Mouse (Mus musculus): ENCODE data around the gene Gprc5a. TPM values are rescaled to one million over a fixed set of nuclear protein-coding genes. Genes with fewer than 3 reads are reported as not detected.

The Gprc5a gene
- 0.61 and 0.95 TPM in 2 replicates for polyA plus RNA-seq (2014; fragmentation: Nextera tagmentation; extraction: Ambion mirVana)

DNA sequence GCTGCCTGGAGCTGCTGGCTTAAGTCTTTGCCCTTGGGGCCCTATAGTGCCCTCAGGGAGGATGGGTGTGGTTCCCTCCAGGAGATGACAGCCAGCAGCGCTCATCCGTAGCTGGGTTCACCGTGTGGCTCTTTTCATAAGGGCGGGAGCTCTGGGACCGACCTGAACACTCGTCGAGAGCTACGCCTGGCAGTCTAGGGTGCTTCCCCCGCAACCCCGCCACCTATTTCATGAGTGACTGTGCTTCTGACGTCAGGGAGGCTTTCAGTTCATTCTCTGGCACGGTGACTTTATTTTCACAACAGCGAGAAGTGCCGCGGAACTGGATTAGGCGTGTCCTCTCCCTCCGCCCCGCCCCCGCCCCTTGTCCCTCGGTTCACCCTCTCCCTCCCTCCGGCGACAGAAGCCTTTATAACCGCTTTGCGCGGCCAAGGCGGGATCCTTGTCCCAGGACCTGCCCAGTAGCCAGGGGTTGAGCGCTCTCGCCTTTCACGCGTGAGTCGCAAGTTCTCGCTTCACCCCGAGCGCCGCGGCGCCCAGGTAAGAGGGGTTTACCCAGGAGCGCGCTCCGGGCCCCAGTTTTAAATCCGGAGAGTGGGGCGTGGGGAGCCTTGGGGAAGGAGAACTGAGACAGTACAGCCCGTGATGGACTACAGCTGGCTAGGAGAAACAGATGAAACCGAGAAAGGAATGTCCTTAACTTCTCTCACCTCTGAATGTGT lies at the start of gene Gprc5a:
Gene Gprc5a, plus strand, starts transcription at position 416 of the 722 bp plus-strand sequence.
- peaks cover 11% of the 10 kb centered on the region; the same call in 1 of the 2 replicates for H3K27me3 ChIP-seq (replicated peaks; ENCODE audit: control insufficient read depth, insufficient read depth, low read length)
- peak; percentile 61 for ATAC-seq
- H3K4me2 ChIP-seq (ENCODE audit: low read length), result peak within 1 kb of the TSS; percentile 74
- peak; percentile 60 for DNase-seq (ENCODE audit: low spot score)
- no peaks in the 10 kb centered on the region for H3K9me3 ChIP-seq (replicated peaks; ENCODE audit: control insufficient read depth, low read length)
- peak within 1 kb of the TSS; percentile 39 for H3K4me3 ChIP-seq (ENCODE audit: low read depth, low read length)
- no peak within 1 kb of the TSS for H3K27ac ChIP-seq (ENCODE audit: low read depth, low read length)
- no peaks in the 10 kb centered on the region for H3K36me3 ChIP-seq (ENCODE audit: control insufficient read depth, insufficient read depth, low read length)
- under 1% methylated on average over 43 of the region's 44 CpGs for WGBS
- H3K4me1 ChIP-seq (ENCODE audit: control insufficient read depth, insufficient read depth, low read length), result no peaks in the 10 kb centered on the region; the same call in 1 of the 2 replicates
- peak within 1 kb of the TSS; percentile 50 for H3K9ac ChIP-seq (ENCODE audit: low read length)

DNA sequence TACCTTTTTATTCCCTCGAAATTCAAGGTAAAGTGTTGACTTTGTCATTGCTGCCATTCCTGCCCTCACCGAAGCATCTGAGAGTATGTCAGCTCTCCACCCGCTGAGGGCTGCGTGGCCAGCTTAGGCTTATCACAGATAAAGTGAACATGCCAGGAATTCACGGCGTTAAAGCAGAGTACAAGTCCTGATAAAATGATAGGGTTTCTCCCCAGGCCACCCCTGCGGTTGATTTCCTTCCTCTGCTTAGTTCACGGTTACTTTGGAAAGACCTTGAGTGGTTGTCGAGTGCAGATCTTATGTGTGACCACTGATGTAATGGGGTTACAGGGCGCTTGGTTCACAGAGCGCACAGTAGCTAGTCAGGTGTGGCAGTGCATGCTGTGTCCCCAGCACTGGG lies 48.2 kb upstream of the Gprc5a start:
- DNase-seq (ENCODE audit: low spot score), result no peak
- no peak overlapping the region for H3K4me3 ChIP-seq (ENCODE audit: low read depth, low read length)
- no peaks in the 10 kb centered on the region for H3K27me3 ChIP-seq (replicated peaks; ENCODE audit: control insufficient read depth, insufficient read depth, low read length)
- ATAC-seq, result no peak
- H3K9ac ChIP-seq (ENCODE audit: low read length), result no peak overlapping the region
- WGBS, result 96% methylated on average over 11 of the region's 11 CpGs
- peaks cover 87% of the 10 kb centered on the region for H3K36me3 ChIP-seq (ENCODE audit: control insufficient read depth, insufficient read depth, low read length)
- H3K4me1 ChIP-seq (ENCODE audit: control insufficient read depth, insufficient read depth, low read length), result peaks cover 3% of the 10 kb centered on the region
- H3K4me2 ChIP-seq (ENCODE audit: low read length), result no peak overlapping the region
- no peak overlapping the region for H3K27ac ChIP-seq (ENCODE audit: low read depth, low read length)
- no peaks in the 10 kb centered on the region for H3K9me3 ChIP-seq (replicated peaks; ENCODE audit: control insufficient read depth, low read length)

DNA sequence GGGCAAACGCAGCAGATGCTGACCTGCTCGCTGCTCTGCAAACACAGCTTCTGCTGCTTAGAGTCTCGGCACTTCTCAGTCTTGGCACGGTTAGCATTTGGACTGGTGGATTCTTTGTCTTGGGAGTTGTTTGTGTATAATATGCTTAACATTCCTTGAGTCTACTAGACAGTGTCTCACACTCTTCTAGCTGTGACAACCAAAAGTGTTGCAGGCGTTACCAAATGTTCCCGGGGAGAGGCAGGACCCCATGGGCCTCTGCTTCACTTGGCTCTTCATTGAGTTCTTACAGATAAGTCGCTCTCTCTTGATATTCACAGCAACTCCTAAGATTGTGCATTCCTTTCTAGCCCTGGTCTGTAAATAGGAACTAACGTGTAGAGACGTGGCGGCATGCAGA lies 45.9 kb upstream of the Gprc5a start:
- H3K27ac ChIP-seq (ENCODE audit: low read depth, low read length), result no peak overlapping the region
- H3K4me2 ChIP-seq (ENCODE audit: low read length), result no peak overlapping the region

DNA sequence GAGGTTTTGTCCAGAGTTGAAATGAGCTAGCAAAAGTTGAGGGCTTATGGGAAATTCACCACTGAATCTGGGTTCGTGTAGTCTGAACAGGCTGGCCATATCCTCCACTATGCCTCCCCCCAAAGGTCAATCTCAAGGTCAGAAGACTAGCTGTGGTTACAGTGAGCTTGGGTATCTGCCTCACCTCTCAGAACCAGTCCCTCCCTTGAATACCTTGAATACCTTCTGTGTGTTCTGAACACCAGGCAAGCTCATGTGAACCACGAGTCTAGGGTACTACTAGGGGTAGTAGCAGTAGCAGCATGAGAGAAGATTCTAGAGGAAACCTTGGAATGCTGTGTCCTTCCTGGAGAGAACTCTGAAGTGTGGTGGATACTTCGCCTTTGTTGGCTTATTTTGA lies 43.8 kb upstream of the Gprc5a start:
- ATAC-seq, result no peak
- WGBS, result 97% methylated on average over 3 of the region's 3 CpGs
- Histone ChIP-seq H3K27ac (ENCODE audit: low read depth, low read length) (no peak overlapping the region), H3K4me2 (ENCODE audit: low read length) (no peak overlapping the region), H3K9me3 (replicated peaks; ENCODE audit: control insufficient read depth, low read length) (no peaks in the 10 kb centered on the region), H3K4me1 (ENCODE audit: control insufficient read depth, insufficient read depth, low read length) (no peaks in the 10 kb centered on the region), H3K36me3 (ENCODE audit: control insufficient read depth, insufficient read depth, low read length) (peaks cover 80% of the 10 kb centered on the region), H3K9ac (ENCODE audit: low read length) (no peak overlapping the region), H3K4me3 (ENCODE audit: low read depth, low read length) (no peak overlapping the region), H3K27me3 (replicated peaks; ENCODE audit: control insufficient read depth, insufficient read depth, low read length) (no peaks in the 10 kb centered on the region)
- no peak for DNase-seq (ENCODE audit: low spot score)

More for the DNA sequence above, 45.9 kb upstream of the Gprc5a start:
- Histone ChIP-seq H3K36me3 (ENCODE audit: control insufficient read depth, insufficient read depth, low read length) (peaks cover 100% of the 10 kb centered on the region), H3K27me3 (replicated peaks; ENCODE audit: control insufficient read depth, insufficient read depth, low read length) (no peaks in the 10 kb centered on the region), H3K9ac (ENCODE audit: low read length) (no peak overlapping the region), H3K9me3 (replicated peaks; ENCODE audit: control insufficient read depth, low read length) (no peaks in the 10 kb centered on the region), H3K4me3 (ENCODE audit: low read depth, low read length) (no peak overlapping the region), H3K4me1 (ENCODE audit: control insufficient read depth, insufficient read depth, low read length) (no peaks in the 10 kb centered on the region)
- WGBS, result 90% methylated on average over 10 of the region's 10 CpGs
- DNase-seq (ENCODE audit: low spot score) (no peak), ATAC-seq (no peak)

DNA sequence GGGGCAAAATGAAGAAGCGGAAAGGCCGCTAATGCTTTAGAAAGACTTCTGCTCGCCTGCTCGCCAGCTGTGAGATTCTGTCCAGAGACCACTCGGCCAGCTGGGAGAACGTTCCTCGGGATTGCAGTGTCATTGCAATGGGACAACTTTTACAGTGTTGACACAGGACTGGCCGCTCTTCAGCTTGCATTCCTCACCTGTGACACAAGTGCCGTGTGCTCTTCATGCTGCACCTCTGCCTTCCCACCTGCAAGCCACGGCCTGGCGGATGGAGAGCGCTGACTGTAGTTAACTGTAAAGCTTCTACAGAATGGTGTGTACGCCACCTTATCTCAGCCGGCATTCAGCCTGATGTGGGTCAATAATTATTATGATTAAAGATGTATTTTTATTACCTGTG lies 42.1 kb upstream of the Gprc5a start:
- Histone ChIP-seq H3K9me3 (replicated peaks; ENCODE audit: control insufficient read depth, low read length) (no peaks in the 10 kb centered on the region), H3K4me2 (ENCODE audit: low read length) (no peak overlapping the region), H3K36me3 (ENCODE audit: control insufficient read depth, insufficient read depth, low read length) (peaks cover 62% of the 10 kb centered on the region), H3K4me1 (ENCODE audit: control insufficient read depth, insufficient read depth, low read length) (no peaks in the 10 kb centered on the region), H3K9ac (ENCODE audit: low read length) (no peak overlapping the region), H3K4me3 (ENCODE audit: low read depth, low read length) (no peak overlapping the region), H3K27ac (ENCODE audit: low read depth, low read length) (no peak overlapping the region), H3K27me3 (replicated peaks; ENCODE audit: control insufficient read depth, insufficient read depth, low read length) (no peaks in the 10 kb centered on the region)
- ATAC-seq, result no peak
- DNase-seq (ENCODE audit: low spot score), result no peak
- WGBS, result 92% methylated on average over 14 of the region's 14 CpGs

DNA sequence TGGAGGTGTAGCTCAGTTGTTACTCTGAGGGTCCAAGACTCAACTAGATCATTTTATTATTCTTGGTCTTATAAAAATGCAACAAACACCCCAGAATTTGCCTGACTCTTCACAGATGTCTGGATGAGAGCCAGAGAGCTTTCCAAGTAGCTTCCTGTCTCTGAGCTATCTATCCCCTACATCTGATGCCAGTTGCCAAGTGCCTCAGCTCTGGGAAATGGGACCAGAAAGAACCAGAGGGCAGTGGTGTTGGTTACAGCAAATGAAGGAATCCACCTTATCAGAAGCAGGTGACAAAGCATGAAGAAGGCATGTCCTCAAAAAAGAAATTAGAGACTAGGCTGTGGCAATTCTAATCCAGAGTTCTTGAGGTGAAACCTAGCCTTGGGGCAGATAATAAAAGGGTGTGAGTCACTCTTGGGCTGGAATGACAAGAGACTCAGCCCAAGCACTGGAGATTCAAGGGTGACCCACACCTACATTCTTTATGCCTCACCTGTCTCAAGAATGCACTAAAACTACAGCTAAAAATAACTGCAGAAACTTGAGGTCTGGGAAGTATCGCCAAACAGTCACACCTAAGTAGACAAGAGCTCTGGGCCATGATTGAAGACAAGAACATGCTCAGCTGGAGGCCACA lies 40.5 kb upstream of the Gprc5a start:
- H3K4me2 ChIP-seq (ENCODE audit: low read length), result no peak overlapping the region
- no peaks in the 10 kb centered on the region for H3K9me3 ChIP-seq (replicated peaks; ENCODE audit: control insufficient read depth, low read length)
- no peak overlapping the region for H3K27ac ChIP-seq (ENCODE audit: low read depth, low read length)
- no peaks in the 10 kb centered on the region for H3K27me3 ChIP-seq (replicated peaks; ENCODE audit: control insufficient read depth, insufficient read depth, low read length)
- no peak overlapping the region for H3K9ac ChIP-seq (ENCODE audit: low read length)
- no peaks in the 10 kb centered on the region for H3K4me1 ChIP-seq (ENCODE audit: control insufficient read depth, insufficient read depth, low read length)
- ATAC-seq, result no peak
- H3K4me3 ChIP-seq (ENCODE audit: low read depth, low read length), result no peak overlapping the region
- WGBS, result 97% methylated on average over 1 of the region's 1 CpGs
- peaks cover 47% of the 10 kb centered on the region for H3K36me3 ChIP-seq (ENCODE audit: control insufficient read depth, insufficient read depth, low read length)
- peak; percentile 22 for DNase-seq (ENCODE audit: low spot score)

DNA sequence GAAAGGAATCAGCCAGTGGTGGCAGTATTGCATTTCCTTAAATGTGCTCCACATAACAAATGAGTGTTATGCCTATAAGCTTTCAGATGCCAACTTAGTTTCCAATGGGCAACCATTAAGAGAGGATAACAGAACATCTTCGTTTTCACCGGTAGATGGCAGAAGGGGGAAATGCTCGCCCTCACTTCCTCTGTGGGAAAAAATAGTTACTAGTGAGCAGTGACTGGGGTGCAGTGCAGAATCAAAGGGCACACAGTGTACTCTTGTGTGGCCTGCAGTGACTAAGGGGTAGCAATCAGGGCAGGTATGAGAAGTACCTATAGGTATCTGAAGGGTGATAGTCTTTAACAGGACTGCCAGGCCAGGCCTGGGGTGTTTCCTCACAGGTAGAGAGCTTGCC lies 39.2 kb upstream of the Gprc5a start:
- H3K4me3 ChIP-seq (ENCODE audit: low read depth, low read length), result no peak overlapping the region
- H3K27ac ChIP-seq (ENCODE audit: low read depth, low read length), result no peak overlapping the region
- no peaks in the 10 kb centered on the region for H3K27me3 ChIP-seq (replicated peaks; ENCODE audit: control insufficient read depth, insufficient read depth, low read length)
- peak; percentile 29; the same call in 1 of the 2 replicates for ATAC-seq
- WGBS, result 15% methylated on average over 3 of the region's 3 CpGs
- no peaks in the 10 kb centered on the region for H3K9me3 ChIP-seq (replicated peaks; ENCODE audit: control insufficient read depth, low read length)
- DNase-seq (ENCODE audit: low spot score), result peak; percentile 69
- no peaks in the 10 kb centered on the region for H3K4me1 ChIP-seq (ENCODE audit: control insufficient read depth, insufficient read depth, low read length)
- H3K36me3 ChIP-seq (ENCODE audit: control insufficient read depth, insufficient read depth, low read length), result peaks cover 34% of the 10 kb centered on the region
- no peak overlapping the region for H3K4me2 ChIP-seq (ENCODE audit: low read length)
- no peak overlapping the region for H3K9ac ChIP-seq (ENCODE audit: low read length)

DNA sequence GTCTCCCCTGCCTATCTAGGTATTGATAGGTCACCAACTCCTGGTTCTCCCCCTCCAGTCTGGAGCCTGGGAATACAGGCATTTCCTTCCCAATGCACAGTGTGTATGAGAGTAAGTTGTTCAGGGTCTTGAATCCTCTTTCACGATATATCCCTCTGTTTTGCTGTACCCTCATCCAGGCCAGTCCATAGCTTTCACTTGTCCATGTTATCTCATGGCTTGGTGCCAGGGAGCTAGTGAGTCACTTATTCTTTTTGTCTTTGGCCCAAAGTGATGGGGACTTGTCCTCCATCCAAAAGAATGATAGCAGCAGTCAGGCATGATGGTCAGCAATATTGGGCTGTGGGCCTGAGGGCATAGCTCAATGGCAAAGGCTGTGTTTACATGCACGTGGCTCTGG lies 38.7 kb upstream of the Gprc5a start:
- Histone ChIP-seq H3K9me3 (replicated peaks; ENCODE audit: control insufficient read depth, low read length) (no peaks in the 10 kb centered on the region), H3K4me3 (ENCODE audit: low read depth, low read length) (no peak overlapping the region), H3K4me1 (ENCODE audit: control insufficient read depth, insufficient read depth, low read length) (no peaks in the 10 kb centered on the region), H3K9ac (ENCODE audit: low read length) (no peak overlapping the region), H3K27me3 (replicated peaks; ENCODE audit: control insufficient read depth, insufficient read depth, low read length) (no peaks in the 10 kb centered on the region), H3K36me3 (ENCODE audit: control insufficient read depth, insufficient read depth, low read length) (peaks cover 29% of the 10 kb centered on the region), H3K4me2 (ENCODE audit: low read length) (no peak overlapping the region), H3K27ac (ENCODE audit: low read depth, low read length) (no peak overlapping the region)
- DNase-seq (ENCODE audit: low spot score) (no peak), ATAC-seq (no peak)
- WGBS, result 85% methylated on average over 2 of the region's 2 CpGs

DNA sequence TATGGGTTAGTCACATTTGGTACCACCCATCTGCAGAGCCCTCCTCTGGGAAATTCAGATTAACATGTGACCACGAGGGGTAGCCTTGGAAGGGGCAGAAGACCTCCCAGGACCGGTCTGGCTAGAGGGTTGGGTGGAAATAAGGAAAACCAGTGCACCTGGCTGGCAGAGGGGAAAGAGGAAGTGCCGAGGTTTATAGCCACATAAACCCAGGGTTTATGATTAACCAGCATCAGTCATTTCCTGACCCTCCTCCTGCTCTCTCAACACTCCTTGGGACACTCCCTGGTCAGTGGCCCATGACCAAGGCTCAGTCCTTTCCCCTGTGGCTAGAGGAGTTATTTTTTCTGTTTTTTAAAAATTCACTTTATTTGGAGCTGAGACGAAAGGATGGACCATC lies 36.2 kb upstream of the Gprc5a start:
- H3K9me3 ChIP-seq (replicated peaks; ENCODE audit: control insufficient read depth, low read length), result no peaks in the 10 kb centered on the region
- WGBS, result 75% methylated on average over 4 of the region's 4 CpGs
- no peak overlapping the region for H3K4me2 ChIP-seq (ENCODE audit: low read length)
- H3K4me1 ChIP-seq (ENCODE audit: control insufficient read depth, insufficient read depth, low read length), result no peaks in the 10 kb centered on the region
- no peaks in the 10 kb centered on the region for H3K27me3 ChIP-seq (replicated peaks; ENCODE audit: control insufficient read depth, insufficient read depth, low read length)
- H3K27ac ChIP-seq (ENCODE audit: low read depth, low read length), result no peak overlapping the region
- H3K36me3 ChIP-seq (ENCODE audit: control insufficient read depth, insufficient read depth, low read length), result peaks cover 4% of the 10 kb centered on the region
- ATAC-seq, result no peak
- no peak overlapping the region for H3K4me3 ChIP-seq (ENCODE audit: low read depth, low read length)
- H3K9ac ChIP-seq (ENCODE audit: low read length), result no peak overlapping the region
- no peak for DNase-seq (ENCODE audit: low spot score)

All from forebrain, embryonic 14.5 days (tissue).